Mouse (Mus musculus): Measurements from ENCODE around the gene Dram1.
A peak's percentile ranks its signal among the peaks of the same experiment; 100 is the strongest.
"Not testable (repeated sequence)": the region's sequence is repeated elsewhere in the genome, so short reads cannot be mapped to it uniquely, and the experiment has no call there.

The Dram1 gene

DNA sequence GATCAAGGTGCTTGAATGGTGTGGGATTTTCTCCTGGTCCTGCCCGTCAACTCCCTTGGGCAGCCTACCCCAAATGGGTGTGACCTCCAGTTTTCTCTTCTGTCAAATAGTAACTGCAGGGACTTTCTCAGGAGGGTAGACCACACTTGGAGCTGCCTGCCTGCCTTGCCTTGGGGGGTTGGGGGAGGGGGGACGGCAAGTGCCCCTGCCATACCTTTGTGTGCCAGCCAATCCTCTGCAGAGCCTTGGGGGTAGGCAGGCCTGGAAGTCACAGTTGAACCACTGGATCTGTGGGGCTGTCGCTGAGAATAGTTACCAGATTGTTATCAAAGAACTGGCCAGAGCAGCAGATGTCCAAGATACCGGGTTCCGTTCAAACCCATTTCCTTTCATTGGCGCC is 7.4 kb upstream of the Dram1 start:
- no peak for DNase-seq (ENCODE audit: low spot score in 2 of 2)

- no peak for DNase-seq (ENCODE audit: low spot score in 2 of 2)
These were observed 6.9 kb upstream of the Dram1 start for GRCm38 (mm10) chr10:88385758-88386157.

- no peak for DNase-seq (ENCODE audit: low spot score in 2 of 2)
These were observed 6.4 kb upstream of the Dram1 start for GRCm38 (mm10) chr10:88385290-88385689.

GRCm38 (mm10) chr10:88384081-88384480 is 5.2 kb upstream of the Dram1 start:
- DNase-seq (ENCODE audit: low spot score in 2 of 2) = no peak

- DNase-seq (ENCODE audit: low spot score in 2 of 2) = no peak
These were observed 4.6 kb upstream of the Dram1 start for GRCm38 (mm10) chr10:88383479-88383878.

- no peak for DNase-seq (ENCODE audit: low spot score in 2 of 2)
These were observed 3.1 kb upstream of the Dram1 start for GRCm38 (mm10) chr10:88382009-88382408.

DNA sequence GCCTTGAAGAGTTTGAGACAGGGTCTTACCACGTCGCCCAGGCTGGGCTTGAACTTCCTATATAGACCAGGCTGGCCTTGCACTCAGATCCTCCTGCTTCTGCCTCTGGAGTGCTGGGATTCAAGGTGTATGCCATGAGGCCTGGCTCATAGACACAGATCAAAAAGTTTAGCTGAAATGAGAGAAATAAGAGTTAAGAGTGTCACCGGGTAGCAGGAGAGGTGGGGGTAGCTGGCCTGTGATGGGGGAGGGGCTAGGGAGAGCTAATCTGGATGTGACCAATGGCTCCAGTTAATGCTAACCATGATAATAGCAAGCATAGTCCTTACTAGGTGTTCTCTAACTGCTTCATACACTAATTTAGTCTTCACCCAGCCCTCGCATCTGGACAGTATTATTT is 2.4 kb upstream of the Dram1 start:
- DNase-seq (ENCODE audit: low spot score in 2 of 2) = no peak

- no peak for DNase-seq (ENCODE audit: low spot score in 2 of 2)
These were observed 1.7 kb upstream of the Dram1 start for GRCm38 (mm10) chr10:88380430-88381060.

DNA sequence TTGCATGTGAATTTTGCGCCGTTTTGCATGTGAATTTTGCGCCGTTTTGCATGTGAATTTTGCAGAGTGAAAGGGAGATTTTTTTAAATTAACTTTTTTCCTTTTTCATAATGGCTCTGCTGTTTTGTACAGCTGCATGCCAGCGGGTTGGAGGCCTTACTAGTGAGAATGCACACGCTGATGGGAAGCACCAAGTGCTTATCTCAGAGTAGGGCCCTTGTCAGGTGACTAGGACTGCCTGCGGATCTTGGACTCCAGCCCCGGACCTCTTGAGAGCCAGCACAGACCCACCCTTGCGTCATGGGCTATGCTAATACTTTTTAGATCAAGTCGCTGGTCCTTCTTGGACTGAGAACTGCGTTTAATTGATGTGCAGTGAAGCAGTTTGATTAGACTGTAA is 1.1 kb upstream of the Dram1 start:
- DNase-seq (ENCODE audit: low spot score in 2 of 2) = peak; percentile 33 to 40

GRCm38 (mm10) chr10:88377666-88378065 is 1.2 kb downstream of the Dram1 start:
- DNase-seq (ENCODE audit: low spot score in 2 of 2) = no peak

GRCm38 (mm10) chr10:88376770-88377169 is 2.1 kb downstream of the Dram1 start:
- DNase-seq (ENCODE audit: low spot score in 2 of 2) = peak; percentile 96 to 97

DNA sequence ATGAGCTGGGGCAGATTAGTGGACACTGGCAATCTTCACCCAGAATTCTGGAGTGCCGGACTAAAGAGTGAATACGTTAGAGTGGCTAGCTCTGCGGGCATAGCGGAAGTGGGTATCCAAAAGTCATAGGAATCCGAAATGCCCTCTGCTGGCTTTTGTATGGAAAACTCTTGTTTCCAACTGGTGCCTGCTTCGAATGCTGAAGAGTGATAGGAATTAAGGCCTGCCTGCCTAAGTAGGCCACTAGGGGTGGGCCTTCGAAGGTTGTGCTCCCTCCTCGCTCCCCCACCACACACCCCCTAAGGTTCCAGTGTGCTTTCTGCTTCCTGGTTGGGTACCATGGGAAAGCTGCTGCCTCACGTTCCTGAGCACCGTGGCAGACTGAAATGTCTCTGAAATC is 3.9 kb downstream of the Dram1 start:
- DNase-seq (ENCODE audit: low spot score in 2 of 2) = no peak

GRCm38 (mm10) chr10:88372945-88373344 is 5.9 kb downstream of the Dram1 start:
- DNase-seq (ENCODE audit: low spot score in 2 of 2) = not testable (repeated sequence)

DNA sequence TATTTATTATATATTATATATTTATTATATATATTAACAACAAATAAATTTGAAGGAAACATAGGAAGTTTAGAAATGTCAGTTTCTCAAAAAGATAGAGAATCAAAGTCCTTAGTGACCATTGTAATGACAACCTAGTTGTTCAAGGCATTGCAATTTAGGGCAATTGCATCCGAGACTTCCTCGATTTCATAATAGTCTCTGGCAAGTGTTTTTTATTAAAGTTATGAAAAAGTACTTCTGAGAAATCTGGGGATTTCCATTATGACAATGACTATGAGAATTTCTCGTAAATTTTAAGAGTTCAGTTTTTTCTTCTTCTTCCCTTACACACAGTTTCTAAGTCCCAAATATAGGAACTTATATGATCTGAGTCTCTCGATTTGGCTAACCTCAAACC is 6.4 kb downstream of the Dram1 start:
- no peak for DNase-seq (ENCODE audit: low spot score in 2 of 2)

DNA sequence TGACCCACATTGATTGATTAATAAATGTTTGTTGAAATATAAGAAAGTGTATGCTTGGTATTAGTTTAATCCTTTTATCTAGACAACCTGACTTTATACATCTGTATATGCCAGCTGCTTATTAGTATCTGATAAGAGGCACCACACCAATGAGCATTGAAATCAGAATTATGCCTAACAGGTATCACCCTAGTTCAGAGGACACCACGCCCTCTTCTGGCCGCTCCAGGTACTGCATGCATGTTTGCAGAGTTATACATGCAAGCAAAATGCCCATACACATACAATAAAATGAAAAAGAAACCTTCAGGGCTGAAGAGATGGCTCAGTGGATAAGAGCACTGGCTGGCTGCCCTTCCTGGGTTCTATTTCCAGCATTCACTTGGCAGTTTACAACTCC is 7.1 kb downstream of the Dram1 start:
- no peak for DNase-seq (ENCODE audit: low spot score in 2 of 2)

DNA sequence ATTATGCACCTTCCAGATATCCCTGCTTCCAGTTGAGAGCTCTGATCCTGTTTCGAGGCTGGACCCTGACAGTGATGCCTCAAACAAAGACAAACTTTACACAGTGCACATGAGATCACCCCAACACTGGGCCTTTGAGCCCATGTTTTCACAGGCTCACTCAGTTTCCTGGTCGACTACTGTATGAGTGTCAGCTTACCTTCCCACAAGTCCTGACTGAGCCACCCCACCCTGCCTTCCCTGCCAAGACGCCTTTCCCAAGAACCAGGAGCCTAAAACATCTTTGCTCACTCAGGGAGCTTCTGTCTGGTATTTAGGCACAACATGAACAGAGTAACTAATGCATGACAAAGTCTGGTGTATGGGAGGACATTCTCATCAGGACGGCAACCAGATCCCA is 9.6 kb downstream of the Dram1 start:
- DNase-seq (ENCODE audit: low spot score in 2 of 2) = no peak

- DNase-seq (ENCODE audit: low spot score in 2 of 2) = no peak
These were observed 14.7 kb downstream of the Dram1 start for GRCm38 (mm10) chr10:88364221-88364620.

DNA sequence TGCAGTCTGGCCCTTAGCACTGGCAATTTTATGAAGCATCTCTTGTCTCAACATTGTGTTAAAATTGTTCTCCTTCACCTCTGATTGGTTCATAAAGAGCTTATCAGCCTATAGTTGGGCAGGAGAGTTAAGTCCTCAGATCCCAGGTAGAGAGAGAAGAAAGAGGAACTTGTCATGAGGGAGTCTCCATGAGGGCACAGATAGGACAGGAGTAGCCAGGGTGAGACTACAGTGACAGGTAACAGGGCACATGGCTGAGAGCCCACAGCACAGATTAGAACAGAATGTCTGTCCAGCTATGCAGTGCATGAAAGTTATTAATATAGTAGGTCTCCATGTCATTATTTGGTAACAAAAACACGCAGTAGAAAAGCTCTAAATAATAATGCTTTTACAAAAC is 16.7 kb downstream of the Dram1 start:
- DNase-seq (ENCODE audit: low spot score in 2 of 2) = no peak

GRCm38 (mm10) chr10:88356983-88357559 is 21.8 kb downstream of the Dram1 start:
- peak; percentile 43 to 44 for DNase-seq (ENCODE audit: low spot score in 2 of 2)

GRCm38 (mm10) chr10:88356114-88356982 is 22.5 kb downstream of the Dram1 start:
- no peak for DNase-seq (ENCODE audit: low spot score in 2 of 2)

GRCm38 (mm10) chr10:88354599-88354998 is 24.3 kb downstream of the Dram1 start:
- DNase-seq (ENCODE audit: low spot score in 2 of 2) = no peak

DNA sequence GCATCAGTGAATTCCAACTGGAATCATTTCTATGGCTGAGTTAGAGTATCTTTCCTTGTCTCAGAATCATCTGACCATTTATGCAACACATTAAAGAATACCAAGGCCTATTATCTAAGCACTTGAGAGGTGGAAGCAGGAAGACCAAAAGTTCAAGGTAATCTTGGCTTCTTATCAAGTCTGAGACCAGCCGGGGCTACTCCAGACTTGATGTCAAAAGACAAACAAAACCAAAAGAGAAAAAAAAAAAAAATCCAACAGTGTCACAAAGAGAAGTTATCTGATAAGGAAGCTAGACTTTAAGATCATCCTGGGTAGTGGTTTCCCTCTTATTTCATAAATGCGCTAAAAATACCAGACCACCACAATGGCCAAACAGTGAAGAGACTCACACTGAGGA is 26.3 kb downstream of the Dram1 start:
- no peak for DNase-seq (ENCODE audit: low spot score in 2 of 2)

Data from frontal cortex, postnatal 36 days (tissue).